Mouse (Mus musculus) erythroblast, embryonic 14.5 days (primary cell): ENCODE results near the gene Dnajb1.

ENCODE experiments used
- GATA1 ChIP-seq: IDR thresholded peaks from 2 replicates; pipeline ENCODE4 v1.6.1; 2012; ENCODE audit warnings: low read length, inconsistent platforms, mixed read lengths
- TAL1 ChIP-seq: IDR thresholded peaks from 3 replicates; pipeline ENCODE4 v1.6.1; 2012; ENCODE audit warnings: low read length, inconsistent platforms, mixed read lengths

GRCm38 (mm10) chr8:83648031-83648430 lies 40.0 kb downstream of the Dnajb1 start:
- TF ChIP-seq TAL1: no peak
- TF ChIP-seq GATA1: no peak
